Mouse (Mus musculus): Measurements from ENCODE around the gene Nhs.

Gene Nhs

GRCm38 (mm10) chrX:161943098-161943680 lies 216.3 kb downstream of the Nhs start:
- no peak for DNase-seq (ENCODE audit: low spot score in 2 of 2)

DNA sequence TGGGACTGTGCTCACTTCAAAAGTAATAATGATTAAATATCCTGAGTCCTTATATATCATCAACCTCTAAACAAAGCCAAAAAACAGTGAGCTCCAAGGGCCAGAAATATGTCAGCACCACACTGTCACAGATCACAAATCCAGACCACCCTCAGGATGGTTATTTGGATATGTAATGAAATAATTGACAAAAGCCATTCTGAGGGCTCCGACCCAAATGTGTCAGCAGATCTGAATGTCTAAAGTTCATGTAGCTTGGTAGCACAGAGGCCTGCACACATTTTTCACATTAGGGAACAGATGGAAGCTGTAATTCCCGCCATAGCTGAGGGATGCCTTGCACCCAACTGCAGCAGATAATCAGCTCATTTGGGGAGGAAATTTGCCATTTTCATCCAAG lies 218.8 kb downstream of the Nhs start:
- no peak for DNase-seq (ENCODE audit: low spot score in 2 of 2)

GRCm38 (mm10) chrX:161926683-161927053 lies 232.9 kb downstream of the Nhs start:
- no peak for DNase-seq (ENCODE audit: low spot score in 2 of 2)

DNA sequence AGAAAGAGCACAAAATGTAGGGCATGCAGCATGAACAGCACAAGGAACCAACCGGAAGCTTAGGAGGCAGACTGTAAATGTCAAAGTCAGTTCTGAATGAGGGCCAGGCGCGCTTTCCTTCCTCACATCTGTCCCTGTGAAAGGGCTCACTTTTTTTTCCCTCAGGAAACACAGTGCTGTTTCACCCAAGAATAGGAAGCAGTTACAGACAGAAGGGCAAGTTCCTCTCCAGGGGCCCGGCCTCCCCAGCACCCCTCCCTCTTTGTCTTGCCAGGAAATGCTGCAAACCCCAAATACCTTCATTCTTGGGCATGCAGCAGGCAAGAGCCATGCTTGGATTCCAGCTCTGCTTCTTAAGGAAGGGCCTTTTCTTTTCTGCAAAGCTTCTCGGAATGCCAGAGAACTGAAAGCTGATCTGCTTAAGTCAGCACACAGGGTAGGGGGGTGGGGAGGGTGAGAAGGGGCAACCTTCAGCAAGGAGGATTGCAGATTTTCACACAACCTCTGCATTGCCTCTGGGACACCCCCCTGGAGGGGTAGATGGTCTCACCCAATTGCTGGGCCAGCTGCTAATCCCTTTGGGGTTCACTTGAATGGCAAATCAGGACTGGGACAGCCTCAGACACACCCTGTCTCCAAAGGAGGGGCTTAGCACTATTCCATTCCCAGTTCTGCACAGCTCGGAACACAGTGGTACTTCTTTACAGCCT lies 233.4 kb downstream of the Nhs start:
- DNase-seq (ENCODE audit: low spot score in 2 of 2), result no peak

DNA sequence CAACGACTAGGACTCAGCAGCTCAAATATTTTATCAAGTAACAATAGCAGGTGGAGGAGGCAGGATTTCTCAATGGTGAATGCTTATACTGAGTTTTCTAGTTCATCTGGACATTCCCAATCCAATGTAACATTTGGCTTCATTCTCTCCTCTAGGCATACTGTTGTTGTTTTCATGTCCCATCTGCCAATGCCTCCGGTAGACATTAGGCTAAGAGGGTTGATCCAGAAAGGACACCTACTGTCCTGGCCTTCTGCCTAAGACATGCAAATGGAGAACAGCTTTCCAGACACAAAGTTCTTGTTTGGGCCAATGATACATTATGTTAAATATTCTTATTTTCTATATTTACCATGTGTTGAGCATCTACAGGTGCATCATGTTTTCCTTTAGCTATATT lies 236.9 kb downstream of the Nhs start:
- no peak for DNase-seq (ENCODE audit: low spot score in 2 of 2)

DNA sequence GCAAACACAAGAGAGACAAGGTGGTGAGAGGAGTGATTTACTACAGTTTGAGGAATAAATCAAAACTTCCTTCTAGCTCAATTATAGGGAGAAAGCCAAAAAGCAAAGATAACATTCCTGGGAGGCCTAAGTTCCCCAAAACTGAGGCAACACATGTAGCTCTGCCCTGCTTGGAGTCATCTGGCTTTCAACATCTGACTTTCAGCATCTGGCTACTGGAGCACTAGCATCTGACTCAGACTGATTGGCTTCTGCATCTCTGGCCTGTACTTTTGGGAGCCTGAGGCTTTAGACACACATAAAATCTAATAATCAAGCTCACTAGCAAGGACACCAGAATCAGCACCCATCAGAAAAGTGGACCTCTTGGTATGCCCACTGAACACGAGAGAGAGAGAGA lies 237.9 kb downstream of the Nhs start:
- DNase-seq (ENCODE audit: low spot score in 2 of 2), result no peak

- no peak for DNase-seq (ENCODE audit: low spot score in 2 of 2)
Measured at GRCm38 (mm10) chrX:161909963-161910362, 249.6 kb downstream of the Nhs start.

DNA sequence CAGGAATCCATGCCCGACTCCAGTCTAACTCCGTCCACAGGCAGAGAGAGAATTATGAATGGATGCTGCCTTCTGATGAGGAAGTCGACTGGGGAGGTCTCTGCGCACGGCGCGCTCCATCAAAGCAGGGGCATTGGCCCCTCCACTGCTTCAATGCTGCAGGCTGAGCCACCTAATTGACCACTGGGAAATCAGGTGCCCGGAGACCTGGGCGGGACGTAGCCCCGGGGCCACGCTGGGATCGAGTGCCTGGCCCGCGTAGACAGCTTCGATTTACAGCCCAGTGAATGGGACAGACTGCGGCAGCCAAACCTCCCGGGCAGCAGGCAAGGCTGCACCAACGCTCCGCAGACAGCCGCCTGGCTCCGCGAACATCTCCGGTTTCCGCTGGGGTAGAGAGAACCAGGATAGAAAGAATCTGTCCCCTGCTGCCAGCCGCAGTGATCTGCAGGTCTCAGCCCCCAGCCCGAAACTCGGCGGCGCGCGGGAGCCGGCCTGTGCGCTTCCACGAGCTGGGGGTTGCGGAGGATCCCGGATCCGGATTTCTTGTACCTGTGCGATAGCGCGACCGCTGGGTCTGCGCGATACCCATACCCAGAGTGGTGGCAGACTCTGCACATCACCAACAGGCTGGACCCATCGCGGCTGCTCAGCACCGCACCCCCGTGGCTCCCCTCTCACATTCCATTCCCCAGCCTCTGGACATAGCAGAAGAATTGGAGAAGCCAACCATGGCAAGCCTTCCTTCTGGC lies 250.7 kb downstream of the Nhs start:
- no peak for DNase-seq (ENCODE audit: low spot score in 2 of 2)

GRCm38 (mm10) chrX:161907595-161908592 lies 251.6 kb downstream of the Nhs start:
- DNase-seq (ENCODE audit: low spot score in 2 of 2), result no peak

- no peak for DNase-seq (ENCODE audit: low spot score in 2 of 2)
Measured at GRCm38 (mm10) chrX:161894442-161894841, 265.1 kb downstream of the Nhs start.

DNA sequence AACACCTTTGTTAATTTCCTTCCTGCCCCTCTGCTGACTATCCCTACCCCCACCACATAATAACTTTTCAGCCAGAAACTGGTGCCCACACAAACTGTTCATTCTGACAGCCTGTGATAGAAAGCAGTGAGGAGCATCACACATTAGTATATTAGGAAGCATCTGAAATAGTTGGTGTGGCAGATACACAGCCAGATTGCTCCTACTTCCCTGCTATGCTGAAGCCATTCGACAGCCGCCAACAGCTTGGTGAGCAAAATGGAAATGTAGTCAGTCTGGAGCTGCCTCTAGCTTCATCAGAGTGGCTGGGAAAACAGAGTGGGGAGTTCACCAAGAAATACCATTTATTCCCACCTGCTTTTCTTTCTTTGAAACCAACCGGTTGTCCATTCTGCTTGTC lies 275.9 kb downstream of the Nhs start:
- no peak for DNase-seq (ENCODE audit: low spot score in 2 of 2)

DNA sequence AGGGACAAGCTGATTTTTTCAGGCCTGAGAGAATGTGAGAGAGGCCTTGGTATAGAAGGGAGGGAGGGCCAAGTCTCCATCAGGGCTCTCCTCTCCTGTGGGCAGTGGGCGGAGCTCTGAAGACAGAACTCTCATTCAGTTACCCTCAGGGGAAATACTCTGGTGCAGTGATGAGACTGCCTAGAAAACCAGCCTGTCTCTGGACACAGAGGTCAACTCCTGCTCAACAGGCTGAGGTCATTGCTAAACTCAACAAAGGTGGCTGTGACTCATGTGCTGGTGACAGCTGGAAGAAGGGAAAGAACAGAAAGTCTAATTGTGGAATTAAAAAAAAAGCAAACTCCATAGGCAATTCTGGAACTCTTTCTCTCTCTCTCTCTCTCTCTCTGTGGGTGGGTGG lies 282.4 kb downstream of the Nhs start:
- DNase-seq (ENCODE audit: low spot score in 2 of 2), result no peak

DNA sequence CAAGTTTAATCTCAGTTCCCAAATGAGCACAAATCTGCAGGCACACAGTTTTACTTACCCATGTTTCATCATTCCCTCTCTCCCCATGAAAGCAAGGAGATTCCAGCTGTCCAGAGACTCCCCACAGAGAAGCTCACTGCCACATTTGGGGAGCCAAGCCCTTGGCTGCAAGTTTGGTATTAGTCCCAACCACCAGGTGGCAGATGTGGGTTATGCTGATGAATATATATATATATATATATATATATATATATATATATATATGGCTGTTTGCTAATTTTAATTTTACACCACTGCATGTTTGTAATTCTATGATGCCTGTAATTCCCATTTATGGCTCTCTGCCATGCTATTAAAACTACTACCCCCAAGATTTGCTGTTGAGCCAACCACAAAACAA lies 286.0 kb downstream of the Nhs start:
- DNase-seq (ENCODE audit: low spot score in 2 of 2), result no peak

GRCm38 (mm10) chrX:161871306-161871705 lies 288.2 kb downstream of the Nhs start:
- no peak for DNase-seq (ENCODE audit: low spot score in 2 of 2)

DNA sequence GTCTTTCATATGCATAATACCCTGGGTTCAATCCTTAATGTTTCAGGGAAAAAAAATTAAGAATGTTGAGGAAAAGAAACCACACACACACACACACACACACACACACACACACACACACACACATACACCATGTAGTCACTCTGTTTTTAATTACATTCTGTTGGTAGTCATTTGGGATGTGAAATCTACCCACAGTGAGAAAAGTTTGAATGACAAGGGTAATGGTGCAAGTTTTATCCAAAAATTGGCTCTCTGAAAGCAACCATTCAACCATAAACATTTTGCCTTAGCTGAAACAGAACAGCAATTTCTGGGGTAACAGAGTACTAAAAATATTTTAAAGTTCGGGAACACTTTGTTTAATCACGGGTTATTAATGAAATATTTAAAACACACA lies 303.9 kb downstream of the Nhs start:
- no peak for DNase-seq (ENCODE audit: low spot score in 2 of 2)

GRCm38 (mm10) chrX:161853626-161854312 lies 305.8 kb downstream of the Nhs start:
- DNase-seq (ENCODE audit: low spot score in 2 of 2), result no peak

GRCm38 (mm10) chrX:161826186-161826585 lies 333.3 kb downstream of the Nhs start:
- peak in 1 of 2 experiments; percentile 1 for DNase-seq (ENCODE audit: low spot score in 2 of 2)

- DNase-seq (ENCODE audit: low spot score in 2 of 2), result no peak
Measured at GRCm38 (mm10) chrX:161790182-161790581, 369.3 kb downstream of the Nhs start.

Data from urinary bladder, postnatal 36 days (tissue).